Mouse (Mus musculus): ENCODE data around the gene Prc1. TPM values are rescaled to one million over a fixed set of nuclear protein-coding genes. Genes with fewer than 3 reads are reported as not detected.

The Prc1 gene
- 6.2 and 10.5 TPM in 2 replicates for polyA plus RNA-seq (2012)

GRCm38 (mm10) chr7:80294062-80294763 is at the start of gene Prc1:
Gene Prc1, plus strand, starts transcription at chr7:80294450.

GRCm38 (mm10) chr7:80246148-80246721 is 48.0 kb upstream of the Prc1 start, which contains the start of gene Ttll13:
Gene Ttll13, plus strand, starts transcription at chr7:80246376.

GRCm38 (mm10) chr7:80260625-80261371 is 33.5 kb upstream of the Prc1 start, which contains the start of gene Ngrn:
Gene Ngrn, plus strand, starts transcription at chr7:80261215.

GRCm38 (mm10) chr7:80268897-80269750 is 25.1 kb upstream of the Prc1 start, which contains the start of gene Vps33b:
Gene Vps33b, plus strand, starts transcription at chr7:80269649.

GRCm38 (mm10) chr7:80324043-80324815 is 30.0 kb downstream of the Prc1 start, which contains the start of gene Rccd1:
Gene Rccd1, minus strand, starts transcription at chr7:80324454.

GRCm38 (mm10) chr7:80340793-80341192 is 46.5 kb downstream of the Prc1 start, which contains the start of gene Unc45a:
Gene Unc45a, minus strand, starts transcription at chr7:80341005.

GRCm38 (mm10) chr7:80342858-80343257 is 48.6 kb downstream of the Prc1 start, which contains the start of gene Hddc3:
Gene Hddc3, plus strand, starts transcription at chr7:80343104.

Other genes with a start within 250 kb of the Prc1 start
- gene Idh2, start 179.1 kb upstream of the Prc1 start, polyA plus RNA-seq (2012): 376 and 386 TPM in 2 replicates
- gene Sema4b, start 107.6 kb upstream of the Prc1 start, polyA plus RNA-seq (2012): 9.2 and 9.3 TPM in 2 replicates
- gene Cib1, start 61.6 kb upstream of the Prc1 start, polyA plus RNA-seq (2012): 37.7 and 43.3 TPM in 2 replicates
- gene Gdpgp1, start 61.6 kb upstream of the Prc1 start, polyA plus RNA-seq (2012): 0.88 and 1.4 TPM in 2 replicates
- gene Ttll13, start 48.1 kb upstream of the Prc1 start, polyA plus RNA-seq (2012): 0.16 and 0.39 TPM in 2 replicates
- gene Ngrn, start 33.2 kb upstream of the Prc1 start, polyA plus RNA-seq (2012): 22.0 and 23.3 TPM in 2 replicates
- 3.7 and 5.2 TPM in 2 replicates for gene Vps33b, start 24.8 kb upstream of the Prc1 start, polyA plus RNA-seq (2012)
- gene Rccd1, start 30.0 kb downstream of the Prc1 start, polyA plus RNA-seq (2012): 7.4 and 8.9 TPM in 2 replicates
- 36.0 and 51.5 TPM in 2 replicates for gene Unc45a, start 46.6 kb downstream of the Prc1 start, polyA plus RNA-seq (2012)
- 3.2 and 3.8 TPM in 2 replicates for gene Hddc3, start 48.7 kb downstream of the Prc1 start, polyA plus RNA-seq (2012)
- gene Man2a2, start 76.9 kb downstream of the Prc1 start, polyA plus RNA-seq (2012): 72.1 and 85.9 TPM in 2 replicates
- 511 and 546 TPM in 2 replicates for gene Fes, start 93.5 kb downstream of the Prc1 start, polyA plus RNA-seq (2012)
- 161 and 179 TPM in 2 replicates for gene Furin, start 111.0 kb downstream of the Prc1 start, polyA plus RNA-seq (2012)
- gene Blm, start 240.7 kb downstream of the Prc1 start, polyA plus RNA-seq (2012): 61.4 and 81.8 TPM in 2 replicates